Mouse (Mus musculus): ENCODE results near the gene Csnk1g2.

DNA sequence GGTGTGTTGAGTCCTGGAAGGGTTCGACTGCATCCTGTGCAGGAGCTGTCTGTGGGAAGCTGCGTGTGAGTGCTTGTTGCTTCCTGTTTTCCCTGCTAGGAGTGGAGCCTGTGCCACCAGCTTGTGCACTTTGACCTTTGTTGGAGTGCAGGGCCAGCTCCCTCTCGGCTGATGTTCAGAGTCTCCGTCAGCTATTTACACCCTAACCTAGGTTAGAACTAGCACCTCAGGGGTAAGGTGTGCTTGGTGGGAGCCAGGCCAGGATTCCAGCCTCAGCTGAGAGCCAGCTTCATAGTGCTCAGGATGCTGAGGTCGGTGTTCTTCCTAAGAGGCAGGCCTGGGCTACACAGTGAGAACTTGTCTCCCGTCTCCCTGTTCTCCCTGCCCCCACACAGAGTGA is 12.7 kb downstream of the Csnk1g2 start:
- TF ChIP-seq CTCF (IDR thresholded peaks at IDR 0.05; ENCODE audit: control insufficient read depth, insufficient read depth, insufficient read length) (no peak), MAX (IDR thresholded peaks at IDR 0.05) (no peak), FOSL1 (IDR thresholded peaks at IDR 0.05; ENCODE audit: insufficient read depth, low read length, poor library complexity, severe bottlenecking) (no peak)
